Mouse (Mus musculus) lung, adult 2 months (tissue): ENCODE measurements around the gene Alg2.

Experiments used
- CTCF ChIP-seq: fragments of 200-500 bp; IDR thresholded peaks from 2 replicates; pipeline ENCODE4 v1.5.1; 2011; ENCODE audit warnings: mild to moderate bottlenecking, low read length, control low read depth; ENCODE audit not compliant: insufficient read depth
- POLR2A ChIP-seq: fragments of 200-500 bp; IDR thresholded peaks from 2 replicates; pipeline ENCODE4 v1.6.1; 2011; ENCODE audit warnings: low read depth, mild to moderate bottlenecking, control low read depth, low read length, borderline replicate concordance; ENCODE audit errors: extremely low read depth

DNA sequence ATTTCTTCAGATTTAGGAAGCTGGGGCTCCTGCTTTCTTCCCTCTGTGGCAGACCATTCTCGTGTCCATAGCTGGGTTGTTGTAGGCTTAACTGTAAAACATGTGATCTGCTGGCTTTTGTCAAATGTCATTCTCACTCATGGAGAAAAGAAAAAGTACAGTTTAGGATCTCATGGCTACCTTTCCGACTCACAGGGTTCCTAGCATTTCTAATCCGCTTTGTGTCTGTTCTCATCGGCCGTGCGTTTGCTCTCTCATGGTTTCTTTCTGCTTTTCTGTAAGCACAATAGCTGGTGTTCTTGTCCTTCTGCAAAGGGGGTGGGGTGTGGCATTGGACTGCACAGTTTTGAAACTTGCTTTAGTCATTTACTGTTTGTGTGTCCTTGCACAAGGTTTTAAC lies 28.9 kb upstream of the Alg2 start:
- TF ChIP-seq POLR2A (no peak), CTCF (no peak)
